In genomic region chr4:129406447-129406846, GRCm38 (mm10) we compare ENCODE assay signal across 8 mouse cellular contexts. TPM values are rescaled to one million over a fixed set of nuclear protein-coding genes. Genes with fewer than 3 reads are reported as not detected.
DNase-seq lines count a peak whose midpoint lies in the region; ATAC-seq and TF ChIP-seq lines count a peak whose summit lies in the region.

No protein-coding gene starts in this region.

- no peaks in the 10 kb centered on the region for H3K27me3 ChIP-seq in E14TG2a.4 (ENCODE audit: insufficient read depth, low read length)
- H3K27me3 ChIP-seq in forebrain, embryonic 14.5 days (replicated peaks; ENCODE audit: control insufficient read depth, insufficient read depth, low read length) = 0 out of 2 replicates have a peak, but pooled peaks cover 2% of the 10 kb centered on the region
- no peaks in the 10 kb centered on the region for H3K27me3 ChIP-seq in liver, embryonic 16.5 days (ENCODE audit: control insufficient read depth, insufficient read depth, low read depth, low read length)
- no peaks in the 10 kb centered on the region for H3K27me3 ChIP-seq in neural tube, embryonic 11.5 days (ENCODE audit: control insufficient read depth, insufficient read depth, low read length)
- no peaks in the 10 kb centered on the region for H3K27me3 ChIP-seq in stomach, postnatal 0 days (ENCODE audit: control insufficient read depth, insufficient read depth, low read length)

- no peak overlapping the region for H3K27ac ChIP-seq in forebrain, embryonic 14.5 days (ENCODE audit: low read depth, low read length)
- no peak overlapping the region for H3K27ac ChIP-seq in liver, embryonic 16.5 days (ENCODE audit: low read length)
- no peak overlapping the region for H3K27ac ChIP-seq in neural tube, embryonic 11.5 days (ENCODE audit: low read depth, low read length)
- H3K27ac ChIP-seq in stomach, postnatal 0 days (replicated peaks) = no peak overlapping the region

- TF ChIP-seq EP300 in stomach, postnatal 0 days (optimal IDR thresholded peaks at IDR 0.05) = no peak

- intact Hi-C loops in heart, postnatal 14 days (cut with DNase I) = no loop called here

- peak; percentile 18 for DNase-seq in cerebellum, adult 11-12 months
- DNase-seq in forebrain, embryonic 14.5 days (ENCODE audit: low spot score) = peak; percentile 56
- peak; percentile 60 to 64 for DNase-seq in heart, postnatal 14 days
- peak; percentile 80 to 81 for DNase-seq in kidney, postnatal 36 days
- DNase-seq in neural tube, embryonic 11.5 days (ENCODE audit: low spot score) = peak; percentile 73
- peak; percentile 70 for DNase-seq in stomach, postnatal 0 days (ENCODE audit: low spot score)

- no peaks in the 10 kb centered on the region for H3K36me3 ChIP-seq in E14TG2a.4 (ENCODE audit: insufficient read depth, low read length)
- no peaks in the 10 kb centered on the region for H3K36me3 ChIP-seq in forebrain, embryonic 14.5 days (ENCODE audit: control insufficient read depth, insufficient read depth, low read length)
- no peaks in the 10 kb centered on the region for H3K36me3 ChIP-seq in liver, embryonic 16.5 days (ENCODE audit: control insufficient read depth, insufficient read depth)
- H3K36me3 ChIP-seq in neural tube, embryonic 11.5 days (ENCODE audit: control insufficient read depth, insufficient read depth, low read length) = no peaks in the 10 kb centered on the region
- H3K36me3 ChIP-seq in stomach, postnatal 0 days (ENCODE audit: control insufficient read depth, insufficient read depth, low read length) = no peaks in the 10 kb centered on the region

- peaks cover 20% of the 10 kb centered on the region for H3K4me1 ChIP-seq in E14TG2a.4 (replicated peaks; ENCODE audit: low read depth, low read length)
- H3K4me1 ChIP-seq in forebrain, embryonic 14.5 days (ENCODE audit: control insufficient read depth, insufficient read depth, low read length) = no peaks in the 10 kb centered on the region
- peaks cover 6% of the 10 kb centered on the region for H3K4me1 ChIP-seq in liver, embryonic 16.5 days (ENCODE audit: control insufficient read depth, low read depth, low read length)
- H3K4me1 ChIP-seq in neural tube, embryonic 11.5 days (ENCODE audit: control insufficient read depth, insufficient read depth, low read length) = no peaks in the 10 kb centered on the region
- H3K4me1 ChIP-seq in stomach, postnatal 0 days (replicated peaks; ENCODE audit: control insufficient read depth, insufficient read depth) = no peaks in the 10 kb centered on the region

- 0 out of 2 replicates have a peak, but pooled peaks have one; percentile 37 for ATAC-seq in forebrain, embryonic 14.5 days
- peak; percentile 59 for ATAC-seq in liver, embryonic 16.5 days (ENCODE audit: low read depth)
- no peak for ATAC-seq in neural tube, embryonic 11.5 days (ENCODE audit: insufficient read depth, low FRiP score, low TSS enrichment)
- peak; percentile 83; the same call in 1 of the 2 replicates for ATAC-seq in stomach, postnatal 0 days (ENCODE audit: low FRiP score, low TSS enrichment)

- WGBS in forebrain, embryonic 14.5 days = 4% methylated on average over 25 of the region's 25 CpGs
- 4% methylated on average over 25 of the region's 25 CpGs for WGBS in liver, embryonic 16.5 days (ENCODE audit: insufficient replicate concordance)
- WGBS in neural tube, embryonic 11.5 days = 2% methylated on average over 25 of the region's 25 CpGs
- WGBS in stomach, postnatal 0 days = 2% methylated on average over 25 of the region's 25 CpGs

- peak overlapping the region; percentile 50 for H3K4me2 ChIP-seq in forebrain, embryonic 14.5 days (ENCODE audit: low read length)
- H3K4me2 ChIP-seq in liver, embryonic 16.5 days (ENCODE audit: low read depth, low read length) = peak overlapping the region; percentile 67
- peak overlapping the region; percentile 48 for H3K4me2 ChIP-seq in neural tube, embryonic 11.5 days (ENCODE audit: low read depth)
- H3K4me2 ChIP-seq in stomach, postnatal 0 days (replicated peaks; ENCODE audit: low read depth) = peak overlapping the region; percentile 52

- peak overlapping the region; percentile 60 for H3K4me3 ChIP-seq in E14TG2a.4 (replicated peaks; ENCODE audit: low read length)
- peak overlapping the region; percentile 31 for H3K4me3 ChIP-seq in forebrain, embryonic 14.5 days (ENCODE audit: low read depth, low read length)
- H3K4me3 ChIP-seq in liver, embryonic 16.5 days (ENCODE audit: low read depth, low read length) = peak overlapping the region; percentile 49
- H3K4me3 ChIP-seq in neural tube, embryonic 11.5 days (ENCODE audit: low read depth, low read length) = peak overlapping the region; percentile 24
- peak overlapping the region; percentile 37 for H3K4me3 ChIP-seq in stomach, postnatal 0 days (ENCODE audit: low read depth, low read length)

- no peaks in the 10 kb centered on the region for H3K9me3 ChIP-seq in E14TG2a.4 (ENCODE audit: low read length)
- no peaks in the 10 kb centered on the region for H3K9me3 ChIP-seq in forebrain, embryonic 14.5 days (replicated peaks; ENCODE audit: control insufficient read depth, low read length)
- H3K9me3 ChIP-seq in liver, embryonic 16.5 days (replicated peaks; ENCODE audit: control insufficient read depth, low read length) = no peaks in the 10 kb centered on the region
- H3K9me3 ChIP-seq in neural tube, embryonic 11.5 days (ENCODE audit: control insufficient read depth, low read length) = no peaks in the 10 kb centered on the region
- H3K9me3 ChIP-seq in stomach, postnatal 0 days (ENCODE audit: control insufficient read depth, low read length) = no peaks in the 10 kb centered on the region

- peak; percentile 14; the same call in 1 of the 2 replicates for TF ChIP-seq CTCF in E14TG2a.4 (conservative IDR thresholded peaks at IDR 0.05; ENCODE audit: low read length)
- TF ChIP-seq CTCF in stomach, postnatal 0 days (IDR thresholded peaks at IDR 0.05; ENCODE audit: low read depth) = peak; percentile 71

- H3K9ac ChIP-seq in forebrain, embryonic 14.5 days (ENCODE audit: low read length) = peak overlapping the region; percentile 59
- peak overlapping the region; percentile 51 for H3K9ac ChIP-seq in liver, embryonic 16.5 days (ENCODE audit: low read depth, low read length)
- H3K9ac ChIP-seq in neural tube, embryonic 11.5 days (ENCODE audit: low read length) = 0 out of 2 replicates have a peak overlapping the region, but pooled peaks have one; percentile 19
- H3K9ac ChIP-seq in stomach, postnatal 0 days (ENCODE audit: low read length) = peak overlapping the region; percentile 56

RNA-seq across cellular contexts. Expression of gene Zbtb8a, which starts 28.5 kb away (rescaled TPM):
- 5.8 and 6.6 TPM in 2 replicates for polyA plus RNA-seq in forebrain, embryonic 14.5 days (2014; fragmentation: Nextera tagmentation; extraction: Ambion mirVana)
- total RNA-seq in heart, postnatal 14 days (2021) = 1 to 10 TPM; 4.4 to 4.7 TPM
- 2.2 and 2.7 TPM in 2 replicates for polyA plus RNA-seq in liver, embryonic 16.5 days (2015; fragmentation: Nextera tagmentation; extraction: Ambion mirVana)
- 6.7 and 7.4 TPM in 2 replicates for polyA plus RNA-seq in neural tube, embryonic 11.5 days (2014; fragmentation: Nextera tagmentation; extraction: Ambion mirVana)
- polyA plus RNA-seq in stomach, postnatal 0 days (2015; fragmentation: Nextera tagmentation; extraction: Ambion mirVana) = 12.2 and 13.0 TPM in 2 replicates

RNA-seq across cellular contexts. Expression of gene Zbtb8b, which starts 34.2 kb away (rescaled TPM):
- polyA plus RNA-seq in forebrain, embryonic 14.5 days (2014; fragmentation: Nextera tagmentation; extraction: Ambion mirVana) = 6.5 and 8.0 TPM in 2 replicates
- under 1 TPM; 0.29 to 0.32 TPM for total RNA-seq in heart, postnatal 14 days (2021)
- 1.3 and 1.4 TPM in 2 replicates for polyA plus RNA-seq in liver, embryonic 16.5 days (2015; fragmentation: Nextera tagmentation; extraction: Ambion mirVana)
- 2.1 and 2.6 TPM in 2 replicates for polyA plus RNA-seq in neural tube, embryonic 11.5 days (2014; fragmentation: Nextera tagmentation; extraction: Ambion mirVana)
- 0.68 and 0.72 TPM in 2 replicates for polyA plus RNA-seq in stomach, postnatal 0 days (2015; fragmentation: Nextera tagmentation; extraction: Ambion mirVana)

RNA-seq across cellular contexts. Expression of gene Bsdc1, which starts 54.9 kb away (rescaled TPM):
- 35.4 and 38.1 TPM in 2 replicates for polyA plus RNA-seq in forebrain, embryonic 14.5 days (2014; fragmentation: Nextera tagmentation; extraction: Ambion mirVana)
- total RNA-seq in heart, postnatal 14 days (2021) = 10 to 100 TPM; 39.6 to 43.9 TPM
- 79.2 and 87.0 TPM in 2 replicates for polyA plus RNA-seq in liver, embryonic 16.5 days (2015; fragmentation: Nextera tagmentation; extraction: Ambion mirVana)
- polyA plus RNA-seq in neural tube, embryonic 11.5 days (2014; fragmentation: Nextera tagmentation; extraction: Ambion mirVana) = 27.6 and 31.7 TPM in 2 replicates
- 16.7 and 17.9 TPM in 2 replicates for polyA plus RNA-seq in stomach, postnatal 0 days (2015; fragmentation: Nextera tagmentation; extraction: Ambion mirVana)

Comparison
In these comparisons a context has a peak if more than half of its experiments do, and no peak if none do; other contexts are left out.
1. DNase-seq: peak in every context shown above with its lines; median percentile 80 in kidney, postnatal 36 days; 73 in neural tube, embryonic 11.5 days; 70 in stomach, postnatal 0 days; 62 in heart, postnatal 14 days; 56 in forebrain, embryonic 14.5 days; 18 in cerebellum, adult 11-12 months.